Mouse (Mus musculus) CH12.LX (cell line): ENCODE results near the gene A3galt2.

ENCODE experiments used
- BHLHE40 ChIP-seq: IDR thresholded peaks from 2 replicates; pipeline ENCODE4 v1.6.1; 2011; ENCODE audit warnings: mild to moderate bottlenecking, low read depth, low read length, improper control_type of control experiment
- CHD2 ChIP-seq: IDR thresholded peaks from 2 replicates; pipeline ENCODE4 v1.6.1; 2011; ENCODE audit warnings: low read length, improper control_type of control experiment
- CTCF ChIP-seq, 2 experiments: IDR thresholded peaks in 1 of 2; conservative IDR thresholded peaks in 1 of 2; 2 replicates each; pipeline ENCODE4 v1.5.1; 2011 to 2012; ENCODE audit warnings: low read depth in 2 of 2, low read length in 2 of 2, improper control_type of control experiment in 1 of 2, inconsistent platforms in 1 of 2, mild to moderate bottlenecking in 1 of 2, moderate library complexity in 1 of 2
- EP300 ChIP-seq: IDR thresholded peaks from 2 replicates; pipeline ENCODE4 v1.6.1; 2011; ENCODE audit warnings: low read length, improper control_type of control experiment
- MAFK ChIP-seq: IDR thresholded peaks from 2 replicates; pipeline ENCODE4 v1.6.1; 2011; ENCODE audit warnings: low read length, improper control_type of control experiment; ENCODE audit not compliant: insufficient replicate concordance
- POLR2A ChIP-seq: IDR thresholded peaks from 2 replicates; pipeline ENCODE4 v1.6.1; 2011; ENCODE audit warnings: low read depth, mild to moderate bottlenecking, improper control_type of control experiment, low read length
- TBP ChIP-seq: conservative IDR thresholded peaks from 2 replicates; pipeline ENCODE4 v1.6.1; 2011; ENCODE audit warnings: low read depth, low read length, improper control_type of control experiment
- ZNF384 ChIP-seq: IDR thresholded peaks from 2 replicates; pipeline ENCODE4 v1.6.1; 2012; ENCODE audit warnings: low read depth, low read length, improper control_type of control experiment, inconsistent platforms

- 0 out of 4 replicates have a peak, but pooled peaks of 1 of the 2 experiments have one; percentile 10 for TF ChIP-seq CTCF (conservative IDR thresholded peaks at IDR 0.05 in 1 of 2, IDR thresholded peaks at IDR 0.05 in 1 of 2; ENCODE audit: low read depth in 2 of 2, low read length in 2 of 2)
- TF ChIP-seq BHLHE40 = no peak
- no peak for TF ChIP-seq POLR2A
- no peak for TF ChIP-seq CHD2
- no peak for TF ChIP-seq EP300
- TF ChIP-seq MAFK = no peak
- no peak for TF ChIP-seq TBP
- no peak for TF ChIP-seq ZNF384
Measured at GRCm38 (mm10) chr4:128806043-128806826, 51.1 kb downstream of the A3galt2 start, which contains the start of gene Zfp362.
